Mouse (Mus musculus): ENCODE results near the gene Sspn. TPM values are rescaled to one million over a fixed set of nuclear protein-coding genes. Genes with fewer than 3 reads are reported as not detected.

Sspn gene
- polyA plus RNA-seq, 1 experiment = not detected

GRCm38 (mm10) chr6:146001396-146002191, 70.2 kb downstream of the Sspn start:
- H3K27me3 ChIP-seq (ENCODE audit: control insufficient read depth) = no peaks in the 10 kb centered on the region
- TF ChIP-seq GATA1 (IDR thresholded peaks at IDR 0.05; ENCODE audit: low read length) = no peak
- TF ChIP-seq TAL1 (IDR thresholded peaks at IDR 0.05; ENCODE audit: low read length) = no peak
- no peak overlapping the region for H3K4me3 ChIP-seq (replicated peaks)
- no peaks in the 10 kb centered on the region for H3K36me3 ChIP-seq (ENCODE audit: control insufficient read depth)
- no peaks in the 10 kb centered on the region for H3K4me1 ChIP-seq (ENCODE audit: control insufficient read depth)
- no peaks in the 10 kb centered on the region for H3K9me3 ChIP-seq (ENCODE audit: control insufficient read depth, low read length)

- no peaks in the 10 kb centered on the region for H3K27me3 ChIP-seq (ENCODE audit: control insufficient read depth)
- no peaks in the 10 kb centered on the region for H3K9me3 ChIP-seq (ENCODE audit: control insufficient read depth, low read length)
- H3K36me3 ChIP-seq (ENCODE audit: control insufficient read depth) = no peaks in the 10 kb centered on the region
- H3K4me1 ChIP-seq (ENCODE audit: control insufficient read depth) = no peaks in the 10 kb centered on the region
- TF ChIP-seq TAL1 (IDR thresholded peaks at IDR 0.05; ENCODE audit: low read length) = no peak
- TF ChIP-seq GATA1 (IDR thresholded peaks at IDR 0.05; ENCODE audit: low read length) = no peak
- H3K4me3 ChIP-seq (replicated peaks) = no peak overlapping the region
These were observed 72.7 kb downstream of the Sspn start for GRCm38 (mm10) chr6:146004174-146004601.

GRCm38 (mm10) chr6:146005129-146005886, 73.9 kb downstream of the Sspn start:
- TF ChIP-seq GATA1 (IDR thresholded peaks at IDR 0.05; ENCODE audit: low read length) (no peak), TAL1 (IDR thresholded peaks at IDR 0.05; ENCODE audit: low read length) (no peak)
- Histone ChIP-seq H3K36me3 (ENCODE audit: control insufficient read depth) (no peaks in the 10 kb centered on the region), H3K4me1 (ENCODE audit: control insufficient read depth) (no peaks in the 10 kb centered on the region), H3K9me3 (ENCODE audit: control insufficient read depth, low read length) (no peaks in the 10 kb centered on the region), H3K27me3 (ENCODE audit: control insufficient read depth) (no peaks in the 10 kb centered on the region), H3K4me3 (replicated peaks) (no peak overlapping the region)

- H3K36me3 ChIP-seq (ENCODE audit: control insufficient read depth) = no peaks in the 10 kb centered on the region
- TF ChIP-seq TAL1 (IDR thresholded peaks at IDR 0.05; ENCODE audit: low read length) = no peak
- no peak for TF ChIP-seq GATA1 (IDR thresholded peaks at IDR 0.05; ENCODE audit: low read length)
- H3K4me1 ChIP-seq (ENCODE audit: control insufficient read depth) = no peaks in the 10 kb centered on the region
- no peak overlapping the region for H3K4me3 ChIP-seq (replicated peaks)
- no peaks in the 10 kb centered on the region for H3K9me3 ChIP-seq (ENCODE audit: control insufficient read depth, low read length)
- H3K27me3 ChIP-seq (ENCODE audit: control insufficient read depth) = no peaks in the 10 kb centered on the region
These were observed 74.6 kb downstream of the Sspn start for GRCm38 (mm10) chr6:146005935-146006564.

- no peaks in the 10 kb centered on the region for H3K4me1 ChIP-seq (ENCODE audit: control insufficient read depth)
- no peaks in the 10 kb centered on the region for H3K9me3 ChIP-seq (ENCODE audit: control insufficient read depth, low read length)
- TF ChIP-seq GATA1 (IDR thresholded peaks at IDR 0.05; ENCODE audit: low read length) = no peak
- no peak for TF ChIP-seq TAL1 (IDR thresholded peaks at IDR 0.05; ENCODE audit: low read length)
- H3K27me3 ChIP-seq (ENCODE audit: control insufficient read depth) = no peaks in the 10 kb centered on the region
- no peak overlapping the region for H3K4me3 ChIP-seq (replicated peaks)
- no peaks in the 10 kb centered on the region for H3K36me3 ChIP-seq (ENCODE audit: control insufficient read depth)
These were observed 75.3 kb downstream of the Sspn start for GRCm38 (mm10) chr6:146006753-146007152.

GRCm38 (mm10) chr6:146008450-146008981, 77.1 kb downstream of the Sspn start:
- H3K4me3 ChIP-seq (replicated peaks) = no peak overlapping the region
- no peaks in the 10 kb centered on the region for H3K27me3 ChIP-seq (ENCODE audit: control insufficient read depth)
- H3K9me3 ChIP-seq (ENCODE audit: control insufficient read depth, low read length) = no peaks in the 10 kb centered on the region
- H3K36me3 ChIP-seq (ENCODE audit: control insufficient read depth) = no peaks in the 10 kb centered on the region
- no peak for TF ChIP-seq GATA1 (IDR thresholded peaks at IDR 0.05; ENCODE audit: low read length)
- no peak for TF ChIP-seq TAL1 (IDR thresholded peaks at IDR 0.05; ENCODE audit: low read length)
- no peaks in the 10 kb centered on the region for H3K4me1 ChIP-seq (ENCODE audit: control insufficient read depth)

- H3K4me1 ChIP-seq (ENCODE audit: control insufficient read depth) = no peaks in the 10 kb centered on the region
- no peak overlapping the region for H3K4me3 ChIP-seq (replicated peaks)
- H3K36me3 ChIP-seq (ENCODE audit: control insufficient read depth) = no peaks in the 10 kb centered on the region
- no peaks in the 10 kb centered on the region for H3K27me3 ChIP-seq (ENCODE audit: control insufficient read depth)
- no peaks in the 10 kb centered on the region for H3K9me3 ChIP-seq (ENCODE audit: control insufficient read depth, low read length)
- TF ChIP-seq GATA1 (IDR thresholded peaks at IDR 0.05; ENCODE audit: low read length) (no peak), TAL1 (IDR thresholded peaks at IDR 0.05; ENCODE audit: low read length) (no peak)
These were observed 77.9 kb downstream of the Sspn start for GRCm38 (mm10) chr6:146009163-146009915.

- Histone ChIP-seq H3K9me3 (ENCODE audit: control insufficient read depth, low read length) (no peaks in the 10 kb centered on the region), H3K4me1 (ENCODE audit: control insufficient read depth) (no peaks in the 10 kb centered on the region), H3K36me3 (ENCODE audit: control insufficient read depth) (no peaks in the 10 kb centered on the region), H3K4me3 (replicated peaks) (no peak overlapping the region), H3K27me3 (ENCODE audit: control insufficient read depth) (no peaks in the 10 kb centered on the region)
- no peak for TF ChIP-seq TAL1 (IDR thresholded peaks at IDR 0.05; ENCODE audit: low read length)
- no peak for TF ChIP-seq GATA1 (IDR thresholded peaks at IDR 0.05; ENCODE audit: low read length)
These were observed 78.8 kb downstream of the Sspn start for GRCm38 (mm10) chr6:146010093-146010764.
